Mouse (Mus musculus) Muller cell, postnatal 12 days (primary cell): ENCODE data around the gene Il1rl1.

Source experiments
- DNase-seq: peaks from one replicate; pipeline ENCODE4 v3.0.0-alpha.2; 2015; ENCODE audit errors: inconsistent ontology term

Il1rl1 gene

DNA sequence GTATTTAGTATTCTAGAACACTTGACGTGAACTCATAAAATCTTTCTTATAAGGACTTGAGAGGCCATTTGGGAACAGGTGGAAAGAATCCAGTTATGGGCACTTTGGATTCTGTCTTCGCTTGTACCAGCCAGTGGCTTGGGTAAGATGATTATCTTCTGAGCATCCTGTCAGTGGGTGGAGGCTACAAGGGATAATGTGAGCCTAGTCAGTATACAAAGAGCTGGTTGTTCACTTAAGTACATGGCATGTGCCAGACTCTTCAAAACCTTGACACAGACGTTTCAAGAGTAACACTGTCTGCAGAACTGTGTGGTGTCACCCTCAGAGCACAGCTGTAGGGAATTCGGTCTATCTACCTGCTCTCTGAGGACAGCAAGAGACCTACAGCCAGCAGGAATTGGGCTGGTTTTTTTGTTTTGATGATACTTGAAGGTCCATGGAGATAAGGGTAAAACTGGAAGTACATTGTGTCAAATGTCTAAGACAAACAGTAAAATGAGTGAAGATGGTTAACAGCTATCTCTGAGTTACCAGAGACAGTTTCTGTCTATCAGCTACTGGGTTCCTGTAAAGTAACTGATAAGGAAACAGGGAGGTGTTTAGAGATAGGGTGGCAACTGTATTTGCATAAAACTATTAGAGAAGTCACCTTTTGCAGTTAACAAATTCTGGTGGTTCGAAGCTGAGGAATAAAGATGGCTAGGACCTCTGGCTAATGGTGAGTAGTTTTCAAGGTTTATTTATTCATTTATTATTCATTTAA, at the start of gene Il1rl1:
Gene Il1rl1, plus strand, starts transcription at position 661 of the 766 bp plus-strand sequence.
- DNase-seq: no peak

- DNase-seq: peak; percentile 54
These were observed 49.3 kb upstream of the Il1rl1 start for GRCm38 (mm10) chr1:40380111-40380510.

DNA sequence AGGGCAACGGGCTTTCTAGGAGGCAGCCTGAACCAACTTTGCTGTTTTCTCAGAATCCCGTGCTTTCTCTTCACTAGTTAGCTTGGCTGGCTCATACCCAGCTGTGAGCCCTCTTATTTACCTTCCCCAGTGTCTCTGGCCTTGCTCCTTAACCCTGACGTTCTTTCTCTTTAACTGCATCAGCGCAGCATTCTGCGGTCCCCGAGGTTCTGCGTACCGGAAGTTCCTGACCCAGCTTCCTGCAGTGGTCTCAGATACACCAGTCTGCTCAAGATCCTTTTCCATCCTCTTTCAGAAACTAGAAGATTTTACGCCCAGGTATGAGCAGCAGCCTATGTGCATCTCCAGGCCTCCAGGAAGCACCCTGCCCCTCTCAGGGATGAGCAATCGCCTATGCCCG, 48.4 kb upstream of the Il1rl1 start:
- no peak for DNase-seq

DNA sequence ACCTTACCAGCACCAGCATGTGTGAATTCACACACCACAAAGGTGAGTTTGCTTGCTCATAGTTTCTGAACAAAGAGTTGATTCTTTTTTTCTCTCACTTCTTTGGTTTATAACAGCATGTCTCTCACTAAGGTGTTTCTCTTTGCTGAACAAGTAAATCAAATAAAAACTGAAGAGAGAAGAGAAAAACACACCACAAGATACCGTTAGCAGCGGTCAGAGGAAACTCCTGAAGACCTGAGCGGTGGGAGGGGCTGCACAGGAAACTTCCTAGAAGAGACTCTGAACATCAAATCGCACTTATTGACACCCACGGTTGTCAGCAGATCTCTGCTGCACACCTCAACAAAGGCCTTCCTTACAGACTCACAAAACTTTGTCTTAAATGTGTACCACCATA, 46.5 kb upstream of the Il1rl1 start:
- DNase-seq: no peak

DNA sequence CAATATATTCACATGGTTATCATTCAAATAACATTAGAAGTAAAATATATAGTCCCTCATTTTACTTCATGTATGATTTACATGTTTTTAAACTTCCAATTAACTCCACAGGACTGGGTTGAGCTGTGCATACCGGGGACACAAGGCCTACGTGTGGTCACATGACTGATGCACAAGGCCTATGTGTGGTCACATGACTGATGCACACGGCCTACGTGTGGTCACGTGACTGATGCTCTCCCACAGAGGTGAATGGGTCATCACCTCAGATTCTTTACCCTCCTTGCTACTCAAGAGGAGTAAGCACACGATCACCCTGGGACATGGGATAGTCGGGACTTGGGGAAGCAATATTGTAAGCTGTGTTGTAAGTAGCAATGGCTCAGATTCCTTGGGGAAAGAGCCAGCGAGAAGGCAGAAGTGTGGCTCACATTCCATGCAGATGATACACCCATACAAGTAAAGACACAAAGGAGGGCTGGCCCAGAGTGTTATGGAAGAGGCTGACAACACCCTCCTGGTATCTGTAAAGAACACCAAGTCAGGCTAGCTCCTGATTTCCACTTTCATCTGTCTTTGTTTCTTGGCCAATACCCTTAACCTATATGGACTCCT, 44.3 kb upstream of the Il1rl1 start:
- DNase-seq: no peak

- no peak for DNase-seq
These were observed 38.0 kb upstream of the Il1rl1 start for GRCm38 (mm10) chr1:40391374-40391773.

- no peak for DNase-seq
These were observed 36.8 kb upstream of the Il1rl1 start for GRCm38 (mm10) chr1:40392535-40392934.

DNA sequence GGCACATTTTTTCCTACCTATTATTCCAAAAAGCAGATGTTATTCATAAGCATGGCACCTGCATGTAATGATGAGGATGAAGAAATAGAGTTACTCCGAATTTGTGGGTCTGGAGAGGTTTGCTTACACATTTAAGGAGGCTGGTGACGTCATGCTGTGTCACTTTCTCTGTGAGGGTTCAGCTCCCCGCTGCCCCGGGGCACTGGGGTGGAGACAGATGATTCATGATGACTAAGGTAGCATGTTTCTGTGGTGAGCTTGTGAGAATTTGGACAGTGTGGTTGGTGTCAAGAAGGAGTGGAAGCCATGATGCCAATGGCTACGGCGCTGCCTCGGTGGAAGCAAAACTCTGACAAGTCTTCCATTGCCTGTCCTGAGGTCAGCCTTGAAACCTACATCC, 36.2 kb upstream of the Il1rl1 start:
- peak; percentile 72 for DNase-seq

- no peak for DNase-seq
These were observed 29.7 kb upstream of the Il1rl1 start for GRCm38 (mm10) chr1:40399639-40400038.

- DNase-seq: no peak
These were observed 24.7 kb upstream of the Il1rl1 start for GRCm38 (mm10) chr1:40404682-40405081.

GRCm38 (mm10) chr1:40409882-40410281, 19.5 kb upstream of the Il1rl1 start:
- no peak for DNase-seq

GRCm38 (mm10) chr1:40413039-40413438, 16.3 kb upstream of the Il1rl1 start:
- no peak for DNase-seq

DNA sequence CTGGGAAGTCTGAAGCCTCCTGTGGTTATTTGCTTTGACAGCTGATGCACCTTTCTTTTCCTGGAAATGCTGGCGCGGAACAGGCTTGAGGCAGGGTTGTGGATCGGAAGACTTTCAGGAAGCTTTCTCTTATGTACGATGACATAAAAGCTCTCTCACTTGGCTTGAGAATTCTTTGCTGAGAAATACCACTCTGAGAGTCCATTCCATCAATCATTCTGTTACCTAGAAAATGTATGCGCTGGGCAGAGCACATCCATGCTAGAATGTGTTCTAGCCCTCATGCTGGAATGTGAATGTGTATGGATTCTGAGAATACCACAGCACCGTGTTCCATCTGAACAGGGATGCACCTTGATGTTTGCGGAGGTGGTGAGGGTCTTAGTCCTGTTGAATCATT, 15.1 kb upstream of the Il1rl1 start:
- DNase-seq: no peak

DNA sequence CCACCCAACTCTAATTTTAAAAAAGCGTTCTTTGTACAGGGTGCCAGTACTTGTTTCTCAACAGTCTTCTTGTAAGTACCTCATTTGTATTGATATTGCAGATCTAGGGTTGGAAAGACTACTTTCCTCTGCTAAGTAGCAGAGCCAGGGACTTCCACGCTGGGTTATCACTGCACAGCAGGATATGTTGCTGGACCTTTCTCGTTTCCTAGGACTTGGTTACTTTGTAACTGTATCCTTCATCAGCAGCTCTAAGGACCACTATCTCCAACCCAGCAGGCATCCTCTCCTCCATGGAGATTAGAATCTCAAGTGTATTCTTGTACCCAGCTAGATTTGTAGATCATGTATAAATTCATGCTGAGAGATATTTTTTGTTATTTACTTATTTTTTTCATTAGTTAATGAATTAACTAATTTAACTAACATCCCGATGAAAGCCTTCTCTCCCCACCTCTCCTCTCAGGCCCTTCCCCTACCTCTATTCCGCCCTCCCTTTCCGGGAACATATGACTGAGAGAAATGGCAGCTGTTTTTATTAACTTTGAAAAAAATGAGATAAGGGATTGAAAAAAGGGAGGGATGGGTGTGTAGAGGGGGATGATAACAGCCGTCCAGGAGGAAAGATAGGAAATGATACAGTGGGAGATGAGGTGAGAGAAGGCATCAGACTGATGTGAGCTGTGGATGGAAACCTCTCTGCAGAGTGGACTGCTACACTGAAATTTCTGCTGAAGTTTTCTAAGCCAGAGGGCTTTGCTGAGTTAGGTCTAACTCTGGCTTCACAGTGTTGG, 14.3 kb upstream of the Il1rl1 start:
- DNase-seq: no peak

GRCm38 (mm10) chr1:40417034-40417433, 12.3 kb upstream of the Il1rl1 start:
- DNase-seq: no peak

DNA sequence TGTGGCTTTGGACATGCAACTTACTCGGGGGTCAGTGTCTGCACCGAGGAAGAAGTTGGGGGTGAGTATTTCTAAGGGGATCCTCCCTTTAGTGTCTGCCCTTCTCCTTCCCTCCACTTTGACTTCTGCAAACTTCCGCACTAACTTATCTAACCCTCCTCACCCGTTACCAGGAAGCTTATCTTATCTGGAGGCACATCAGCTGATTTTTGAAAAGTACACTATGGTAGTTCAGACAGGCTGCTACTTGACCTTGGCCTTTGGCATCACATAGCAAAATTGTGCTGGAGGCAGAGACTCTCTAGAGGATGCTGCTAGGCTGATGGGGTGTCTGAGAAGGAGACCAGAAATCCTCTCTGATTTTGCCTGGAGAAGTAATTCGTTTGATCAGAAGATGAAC, 10.9 kb upstream of the Il1rl1 start:
- DNase-seq: no peak

DNA sequence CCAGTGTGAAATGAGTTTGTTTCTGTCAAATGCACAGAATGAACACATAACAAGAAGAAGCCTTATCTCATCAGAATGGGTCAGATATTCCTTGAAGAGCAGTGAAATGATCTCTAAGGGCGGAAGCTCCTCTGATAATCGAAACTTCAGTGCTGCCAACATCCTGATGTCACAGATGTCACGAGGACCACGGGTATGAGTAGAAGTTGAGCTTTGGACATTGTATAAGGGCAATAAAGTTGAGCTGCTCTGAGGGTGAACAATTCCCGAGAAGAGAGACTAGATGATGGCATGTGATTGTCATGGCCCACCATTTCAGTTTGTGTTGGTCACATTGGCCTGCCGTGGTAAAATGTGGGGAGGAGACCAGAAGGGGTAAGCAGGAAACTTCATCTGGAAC, 5.5 kb upstream of the Il1rl1 start:
- DNase-seq: no peak

GRCm38 (mm10) chr1:40427270-40427669, 2.1 kb upstream of the Il1rl1 start:
- DNase-seq: no peak

GRCm38 (mm10) chr1:40427901-40428300, 1.5 kb upstream of the Il1rl1 start:
- no peak for DNase-seq

- no peak for DNase-seq
These were observed 919 bp downstream of the Il1rl1 start for GRCm38 (mm10) chr1:40430143-40430834.

DNA sequence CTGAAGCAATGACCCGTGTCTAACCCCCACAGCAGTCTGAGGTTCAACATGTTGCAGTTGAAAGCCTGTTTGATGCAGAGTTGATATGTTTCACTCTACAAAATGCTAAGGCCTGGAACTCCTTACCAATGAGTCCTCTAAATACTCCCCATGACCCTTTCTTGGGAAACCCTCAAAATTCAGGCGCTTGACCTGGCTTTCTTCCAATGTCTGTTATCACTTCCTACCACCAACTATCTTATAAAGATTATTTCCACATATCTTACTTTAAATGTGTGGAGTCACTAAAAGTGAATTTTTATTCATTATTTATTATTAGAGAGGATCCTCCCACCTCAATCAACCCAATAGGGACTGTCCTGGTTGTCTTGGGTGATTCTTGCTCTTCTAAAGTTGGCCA, 2.8 kb downstream of the Il1rl1 start:
- no peak for DNase-seq

GRCm38 (mm10) chr1:40435936-40436335, 6.6 kb downstream of the Il1rl1 start:
- DNase-seq: peak; percentile 34
